In genomic region chr1:37122306-37122705, GRCm38 (mm10) we compare ENCODE assay signal across 8 mouse cellular contexts.
DNase-seq lines count a peak whose midpoint lies in the region; ATAC-seq and TF ChIP-seq lines count a peak whose summit lies in the region.

No protein-coding gene starts in this region.

- no peak overlapping the region for H3K4me3 ChIP-seq in intestine, embryonic 14.5 days (ENCODE audit: low read depth, low read length)
- H3K4me3 ChIP-seq in intestine, postnatal 0 days (ENCODE audit: low read depth, low read length) = no peak overlapping the region
- H3K4me3 ChIP-seq in gastrocnemius, adult 2 months = no peak overlapping the region
- no peak overlapping the region for H3K4me3 ChIP-seq in midbrain, embryonic 13.5 days (replicated peaks)

- no peak for ATAC-seq in intestine, embryonic 14.5 days (replicated peaks; ENCODE audit: low FRiP score, low TSS enrichment, low read depth)
- ATAC-seq in intestine, postnatal 0 days = no peak
- peak; percentile 93 for ATAC-seq in midbrain, embryonic 13.5 days

- intact Hi-C loops in gastrocnemius, adult 2 months (cut with DNase I) = loop anchor here (10.0 kb wide), 1 partner anchor 278 kb away; no protein-coding TSS in a partner anchor

- H3K27me3 ChIP-seq in intestine, embryonic 14.5 days (replicated peaks; ENCODE audit: control insufficient read depth, insufficient read depth, low read length) = no peaks in the 10 kb centered on the region
- no peaks in the 10 kb centered on the region for H3K27me3 ChIP-seq in intestine, postnatal 0 days (replicated peaks; ENCODE audit: control insufficient read depth, insufficient read depth, low read length)
- H3K27me3 ChIP-seq in midbrain, embryonic 13.5 days = no peaks in the 10 kb centered on the region

- H3K36me3 ChIP-seq in intestine, embryonic 14.5 days (ENCODE audit: control insufficient read depth, insufficient read depth, low read length) = no peaks in the 10 kb centered on the region
- H3K36me3 ChIP-seq in intestine, postnatal 0 days (ENCODE audit: control insufficient read depth, insufficient read depth) = no peaks in the 10 kb centered on the region
- no peaks in the 10 kb centered on the region for H3K36me3 ChIP-seq in midbrain, embryonic 13.5 days

- no peak for DNase-seq in intestine, embryonic 14.5 days (ENCODE audit: low spot score)
- DNase-seq in brain, adult 2 months (ENCODE audit: low read depth, low spot score) = peak; percentile 48
- peak; percentile 88 for DNase-seq in gastrocnemius, adult 2 months
- no peak for DNase-seq in ovary, postnatal 10 days (ENCODE audit: low spot score)
- DNase-seq in spleen, postnatal 14 days (ENCODE audit: low spot score in 2 of 2) = no peak
- no peak for DNase-seq in thymus, postnatal 4 days

- no peak for TF ChIP-seq CTCF in intestine, postnatal 0 days (IDR thresholded peaks at IDR 0.05; ENCODE audit: low read depth)
- no peak for TF ChIP-seq CTCF in gastrocnemius, adult 2 months (IDR thresholded peaks at IDR 0.05)

- H3K9me3 ChIP-seq in intestine, embryonic 14.5 days (ENCODE audit: control insufficient read depth, low read length) = no peaks in the 10 kb centered on the region
- H3K9me3 ChIP-seq in intestine, postnatal 0 days (ENCODE audit: control insufficient read depth) = no peaks in the 10 kb centered on the region
- no peaks in the 10 kb centered on the region for H3K9me3 ChIP-seq in midbrain, embryonic 13.5 days

- 32% methylated on average over 4 of the region's 4 CpGs for WGBS in intestine, embryonic 14.5 days
- 53% methylated on average over 4 of the region's 4 CpGs for WGBS in intestine, postnatal 0 days
- WGBS in midbrain, embryonic 13.5 days = 28% methylated on average over 4 of the region's 4 CpGs

- H3K4me2 ChIP-seq in intestine, embryonic 14.5 days (ENCODE audit: low read length) = no peak overlapping the region
- no peak overlapping the region for H3K4me2 ChIP-seq in intestine, postnatal 0 days (replicated peaks; ENCODE audit: low read depth)
- no peak overlapping the region for H3K4me2 ChIP-seq in midbrain, embryonic 13.5 days (replicated peaks)

- H3K27ac ChIP-seq in intestine, embryonic 14.5 days (ENCODE audit: low read depth) = peak overlapping the region; percentile 82
- no peak overlapping the region for H3K27ac ChIP-seq in intestine, postnatal 0 days (ENCODE audit: low read depth, low read length)
- peak overlapping the region; percentile 82 for H3K27ac ChIP-seq in gastrocnemius, adult 2 months
- H3K27ac ChIP-seq in midbrain, embryonic 13.5 days = peak overlapping the region; percentile 84

- H3K9ac ChIP-seq in intestine, embryonic 14.5 days (ENCODE audit: low read length) = no peak overlapping the region
- H3K9ac ChIP-seq in intestine, postnatal 0 days (ENCODE audit: low read depth, low read length) = no peak overlapping the region
- H3K9ac ChIP-seq in midbrain, embryonic 13.5 days (replicated peaks) = no peak overlapping the region

- H3K4me1 ChIP-seq in intestine, embryonic 14.5 days (replicated peaks; ENCODE audit: control insufficient read depth, insufficient read depth, low read length) = peaks cover 35% of the 10 kb centered on the region; the same call in 1 of the 2 replicates
- H3K4me1 ChIP-seq in intestine, postnatal 0 days (replicated peaks; ENCODE audit: control insufficient read depth, insufficient read depth, low read length) = no peaks in the 10 kb centered on the region
- H3K4me1 ChIP-seq in midbrain, embryonic 13.5 days (replicated peaks) = peaks cover 24% of the 10 kb centered on the region

Comparison
In these comparisons a context has a peak if more than half of its experiments do, and no peak if none do; other contexts are left out.
1. DNase-seq: peak in brain, adult 2 months (single experiment) and gastrocnemius, adult 2 months (single experiment); none in intestine, embryonic 14.5 days (single experiment), ovary, postnatal 10 days (single experiment), spleen, postnatal 14 days (0 of 2) and thymus, postnatal 4 days (single experiment).